Mouse (Mus musculus) embryonic facial prominence, embryonic 15.5 days (tissue): Measurements from ENCODE around the gene Slc25a51. TPM values are rescaled to one million over a fixed set of nuclear protein-coding genes. Genes with fewer than 3 reads are reported as not detected.

Source experiments
- ATAC-seq: fragments of 200-750 bp; cut with Nextera tagmentation; 2 replicates; pipeline ENCODE4 v1.8.0; 2017; ENCODE audit warnings: low read depth, moderate TSS enrichment; ENCODE audit not compliant: insufficient number of reproducible peaks, low FRiP score, low TSS enrichment
- H3K27ac ChIP-seq: fragments of 300-500 bp; sonication (generic); replicated peaks from 2 replicates; pipeline ENCODE4 v1.5.1; 2015; ENCODE audit warnings: mild to moderate bottlenecking, inconsistent platforms
- H3K27me3 ChIP-seq: fragments of 300-500 bp; sonication (generic); 2 replicates; pipeline ENCODE4 v1.6.1; 2015; ENCODE audit warnings: inconsistent platforms
- H3K36me3 ChIP-seq: fragments of 300-500 bp; sonication (generic); 2 replicates; pipeline ENCODE4 v1.6.1; 2015; ENCODE audit warnings: mild to moderate bottlenecking, inconsistent platforms
- H3K4me1 ChIP-seq: fragments of 300-500 bp; sonication (generic); 2 replicates; pipeline ENCODE4 v1.6.1; 2015; ENCODE audit warnings: inconsistent platforms
- H3K4me2 ChIP-seq: fragments of 300-500 bp; sonication (generic); replicated peaks from 2 replicates; pipeline ENCODE4 v1.6.1; 2015; ENCODE audit warnings: mild to moderate bottlenecking, inconsistent platforms
- H3K4me3 ChIP-seq: fragments of 300-500 bp; sonication (generic); replicated peaks from 2 replicates; pipeline ENCODE4 v1.5.1; 2015; ENCODE audit warnings: mild to moderate bottlenecking, inconsistent platforms
- H3K9ac ChIP-seq: fragments of 300-500 bp; sonication (generic); 2 replicates; pipeline ENCODE4 v1.6.1; 2015; ENCODE audit warnings: inconsistent platforms
- H3K9me3 ChIP-seq: fragments of 300-500 bp; sonication (generic); replicated peaks from 2 replicates; pipeline ENCODE4 v1.6.1; 2016; ENCODE audit warnings: inconsistent platforms
- WGBS: fragments of 180-500 bp; shearing (Covaris S2); methylation state at CpG from one replicate; pipeline ENCODE4 v1.1.7; 2015; 5-methylcytosine and 5-hydroxymethylcytosine counted together
- polyA plus RNA-seq: library from polyadenylated mRNA; unstranded; fragments of >200 nt; fragmentation: Nextera tagmentation; extraction: Ambion mirVana; gene quantifications from 2 replicates; pipeline ENCODE4 v1.2.1, GENCODE M21; 2015

Gene Slc25a51
- polyA plus RNA-seq, 1 experiment from 2014 or later, result 64.8 TPM

- Histone ChIP-seq H3K27ac (peak overlapping the region; percentile 97), H3K4me1 (peaks cover 31% of the 10 kb centered on the region), H3K36me3 (peaks cover 3% of the 10 kb centered on the region), H3K4me3 (peak overlapping the region; percentile 96), H3K9ac (peak overlapping the region; percentile 93), H3K27me3 (no peaks in the 10 kb centered on the region), H3K9me3 (no peaks in the 10 kb centered on the region), H3K4me2 (peak overlapping the region; percentile 84)
- ATAC-seq, result 0 out of 2 replicates have a peak, but pooled peaks have one; percentile 27
- 0% methylated on average over 10 of the region's 10 CpGs for WGBS
Measured at GRCm38 (mm10) chr4:45409270-45409669, 704 bp upstream of the Slc25a51 start.

- Histone ChIP-seq H3K4me1 (peaks cover 38% of the 10 kb centered on the region), H3K4me2 (peak overlapping the region; percentile 84), H3K9ac (peak overlapping the region; percentile 93), H3K4me3 (peak overlapping the region; percentile 96), H3K9me3 (no peaks in the 10 kb centered on the region), H3K27me3 (no peaks in the 10 kb centered on the region), H3K27ac (peak overlapping the region; percentile 97), H3K36me3 (peaks cover 18% of the 10 kb centered on the region)
- ATAC-seq, result no peak
- WGBS, result under 1% methylated on average over 19 of the region's 19 CpGs
Measured at GRCm38 (mm10) chr4:45407703-45408334, 747 bp downstream of the Slc25a51 start.

- no peaks in the 10 kb centered on the region for H3K9me3 ChIP-seq
- 0 out of 2 replicates have a peak overlapping the region, but pooled peaks have one; percentile 93 for H3K9ac ChIP-seq
- no peaks in the 10 kb centered on the region for H3K27me3 ChIP-seq
- peak overlapping the region; percentile 84 for H3K4me2 ChIP-seq
- 0 out of 2 replicates have a peak overlapping the region, but pooled peaks have one; percentile 97 for H3K27ac ChIP-seq
- H3K4me1 ChIP-seq, result peaks cover 38% of the 10 kb centered on the region
- H3K36me3 ChIP-seq, result peaks cover 23% of the 10 kb centered on the region
- WGBS, result 48% methylated on average over 5 of the region's 5 CpGs
- no peak for ATAC-seq
- H3K4me3 ChIP-seq, result peak overlapping the region; percentile 96
Measured at GRCm38 (mm10) chr4:45407001-45407702, 1.4 kb downstream of the Slc25a51 start.

- Histone ChIP-seq H3K4me2 (0 out of 2 replicates have a peak overlapping the region, but pooled peaks have one; percentile 84), H3K9ac (no peak overlapping the region), H3K36me3 (peaks cover 28% of the 10 kb centered on the region), H3K4me3 (no peak overlapping the region), H3K27me3 (no peaks in the 10 kb centered on the region), H3K9me3 (no peaks in the 10 kb centered on the region), H3K27ac (no peak overlapping the region), H3K4me1 (peaks cover 38% of the 10 kb centered on the region)
- ATAC-seq, result no peak
- WGBS, result 81% methylated on average over 7 of the region's 7 CpGs
Measured at GRCm38 (mm10) chr4:45406397-45406796, 2.2 kb downstream of the Slc25a51 start.

- ATAC-seq, result no peak
- no peaks in the 10 kb centered on the region for H3K9me3 ChIP-seq
- 33% methylated on average over 7 of the region's 7 CpGs for whole genome bisulfite sequencing
- H3K9ac ChIP-seq, result no peak overlapping the region
- H3K4me3 ChIP-seq, result no peak overlapping the region
- no peak overlapping the region for H3K27ac ChIP-seq
- no peaks in the 10 kb centered on the region for H3K27me3 ChIP-seq
- peaks cover 37% of the 10 kb centered on the region for H3K36me3 ChIP-seq
- no peak overlapping the region for H3K4me2 ChIP-seq
- H3K4me1 ChIP-seq, result peaks cover 38% of the 10 kb centered on the region
Measured at GRCm38 (mm10) chr4:45405315-45405714, 3.3 kb downstream of the Slc25a51 start.

GRCm38 (mm10) chr4:45404086-45404485 is 4.5 kb downstream of the Slc25a51 start:
- H3K9ac ChIP-seq, result no peak overlapping the region
- ATAC-seq, result no peak
- H3K27ac ChIP-seq, result no peak overlapping the region
- WGBS, result 93% methylated on average over 7 of the region's 7 CpGs
- no peaks in the 10 kb centered on the region for H3K9me3 ChIP-seq
- peaks cover 35% of the 10 kb centered on the region for H3K4me1 ChIP-seq
- H3K27me3 ChIP-seq, result no peaks in the 10 kb centered on the region
- H3K36me3 ChIP-seq, result peaks cover 49% of the 10 kb centered on the region
- no peak overlapping the region for H3K4me2 ChIP-seq
- no peak overlapping the region for H3K4me3 ChIP-seq

- peaks cover 55% of the 10 kb centered on the region for H3K36me3 ChIP-seq
- 0 out of 2 replicates have a peak overlapping the region, but pooled peaks have one; percentile 7 for H3K27ac ChIP-seq
- 85% methylated on average over 7 of the region's 7 CpGs for WGBS
- no peak for ATAC-seq
- peaks cover 32% of the 10 kb centered on the region for H3K4me1 ChIP-seq
- H3K27me3 ChIP-seq, result no peaks in the 10 kb centered on the region
- no peak overlapping the region for H3K4me2 ChIP-seq
- H3K9ac ChIP-seq, result no peak overlapping the region
- no peaks in the 10 kb centered on the region for H3K9me3 ChIP-seq
- H3K4me3 ChIP-seq, result no peak overlapping the region
Measured at GRCm38 (mm10) chr4:45403499-45403878, 5.1 kb downstream of the Slc25a51 start.

GRCm38 (mm10) chr4:45402878-45403498 is 5.6 kb downstream of the Slc25a51 start:
- Histone ChIP-seq H3K4me3 (no peak overlapping the region), H3K36me3 (peaks cover 60% of the 10 kb centered on the region)
- WGBS, result 77% methylated on average over 7 of the region's 7 CpGs

GRCm38 (mm10) chr4:45402281-45402680 is 6.3 kb downstream of the Slc25a51 start:
- H3K36me3 ChIP-seq, result peaks cover 64% of the 10 kb centered on the region
- H3K9ac ChIP-seq, result no peak overlapping the region
- no peak overlapping the region for H3K27ac ChIP-seq
- peaks cover 27% of the 10 kb centered on the region for H3K4me1 ChIP-seq
- no peaks in the 10 kb centered on the region for H3K9me3 ChIP-seq
- no peak for ATAC-seq
- no peak overlapping the region for H3K4me3 ChIP-seq
- no peak overlapping the region for H3K4me2 ChIP-seq
- 93% methylated on average over 4 of the region's 4 CpGs for WGBS
- H3K27me3 ChIP-seq, result no peaks in the 10 kb centered on the region

More at GRCm38 (mm10) chr4:45402878-45403498, 5.6 kb downstream of the Slc25a51 start:
- Histone ChIP-seq H3K9me3 (no peaks in the 10 kb centered on the region), H3K4me1 (peaks cover 32% of the 10 kb centered on the region), H3K4me2 (no peak overlapping the region), H3K27me3 (no peaks in the 10 kb centered on the region), H3K27ac (0 out of 2 replicates have a peak overlapping the region, but pooled peaks have one; percentile 7), H3K9ac (no peak overlapping the region)
- no peak for ATAC-seq

- ATAC-seq, result no peak
- no peak overlapping the region for H3K4me2 ChIP-seq
- peaks cover 67% of the 10 kb centered on the region for H3K36me3 ChIP-seq
- H3K27ac ChIP-seq, result no peak overlapping the region
- H3K9me3 ChIP-seq, result no peaks in the 10 kb centered on the region
- H3K27me3 ChIP-seq, result no peaks in the 10 kb centered on the region
- H3K9ac ChIP-seq, result no peak overlapping the region
- H3K4me1 ChIP-seq, result 0 out of 2 replicates have a peak, but pooled peaks cover 8% of the 10 kb centered on the region
- no peak overlapping the region for H3K4me3 ChIP-seq
- WGBS, result 95% methylated on average over 45 of the region's 45 CpGs
Measured at GRCm38 (mm10) chr4:45399421-45400210, 8.9 kb downstream of the Slc25a51 start.
